Mouse (Mus musculus) left cerebral cortex, adult 6 months (tissue): ENCODE results near the gene Ap2s1. TPM values are rescaled to one million over a fixed set of nuclear protein-coding genes. Genes with fewer than 3 reads are reported as not detected.

Source experiments
- long read RNA-seq, 2 experiments: library from polyadenylated mRNA; unstranded; transcript quantifications; one replicate each; pipeline ENCODE4 v2.0.0; 2019 to 2020
- polyA plus RNA-seq: library from polyadenylated mRNA; unstranded; fragments of <200 nt; fragmentation: Nextera tagmentation; gene quantifications from 2 replicates; pipeline ENCODE4 v1.2.3, GENCODE M21; 2021

The Ap2s1 gene
- polyA plus RNA-seq = 462 and 560 TPM in 2 replicates
- long read RNA-seq, experiment 1, transcript Ap2s1-201 (5 exons, 836 nt) = major isoform, 140 of 149 reads
- long read RNA-seq, experiment 1, partial matches to known transcripts = 0 of 149 reads
- long read RNA-seq, experiment 1, other reads (novel, unspliced or antisense) = 5 of 149 reads
- long read RNA-seq, experiment 2, transcript Ap2s1-201 (5 exons, 836 nt) = major isoform, 373 of 415 reads
- long read RNA-seq, experiment 2, transcript Ap2s1-202 (3 exons, 1,054 nt) = minor isoform, 6 of 415 reads
- long read RNA-seq, experiment 2, partial matches to known transcripts = 31 of 415 reads
- long read RNA-seq, experiment 2, other reads (novel, unspliced or antisense) = 5 of 415 reads

GRCm38 (mm10) chr7:16738073-16738696, at the start of gene Ap2s1:
Gene Ap2s1, plus strand, starts transcription at chr7:16738410.

DNA sequence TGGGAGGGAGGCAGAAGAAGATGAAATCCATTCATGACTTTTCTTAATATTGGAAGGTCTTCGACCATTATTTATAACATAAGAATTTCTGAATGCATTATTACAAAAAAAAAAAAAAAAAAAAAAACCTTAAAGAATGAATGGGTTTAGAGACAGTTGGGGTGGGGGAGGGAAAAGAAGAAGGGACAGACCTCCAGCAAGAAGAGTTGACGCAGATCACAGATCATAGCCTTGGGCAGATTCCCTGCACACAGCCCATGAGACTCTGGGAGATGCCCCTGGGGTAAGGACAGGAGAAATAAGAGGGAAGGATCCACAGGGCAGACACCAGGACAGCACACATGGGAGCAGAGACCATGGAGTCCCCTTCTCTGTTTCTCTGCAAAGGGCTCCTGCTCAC, 16.6 kb upstream of the Ap2s1 start, which contains the start of gene Ceacam9:
Gene Ceacam9, plus strand, starts transcription at position 301 of the 400 bp plus-strand sequence.

DNA sequence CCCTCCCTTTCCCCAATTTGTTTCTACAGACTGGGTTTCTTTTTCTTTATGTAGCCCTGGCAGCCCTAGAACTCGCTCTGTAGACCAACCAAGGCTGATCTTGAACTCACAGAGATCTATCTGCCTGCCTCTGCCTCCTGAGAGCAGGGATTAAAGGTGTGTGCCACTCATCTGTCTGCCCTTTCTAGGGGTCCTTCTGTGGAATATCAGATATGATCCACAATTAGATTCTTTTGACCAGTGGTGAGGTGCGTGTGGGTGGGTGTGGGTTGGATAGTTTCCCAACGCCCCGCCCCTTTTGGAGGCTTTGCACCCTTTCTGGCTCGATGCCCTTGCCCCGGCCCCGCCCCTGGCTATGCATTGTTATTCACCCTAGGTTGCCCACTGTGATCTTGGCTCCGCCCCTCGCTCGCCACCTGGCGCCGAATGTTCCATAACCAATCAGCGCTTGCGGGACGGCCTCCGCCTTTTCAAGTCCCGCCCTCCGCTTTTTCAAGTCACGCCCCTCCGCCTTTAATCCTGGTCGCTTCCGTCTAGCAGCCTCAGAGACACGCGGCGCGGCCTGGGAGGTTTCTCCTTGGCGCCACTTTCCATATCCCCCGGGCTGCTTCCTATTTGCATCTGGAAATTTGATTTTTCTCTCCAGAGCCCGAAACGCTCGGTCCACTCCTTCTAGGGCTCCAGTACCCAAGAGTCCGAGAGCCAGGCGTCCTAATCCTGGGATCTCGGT, 42.8 kb downstream of the Ap2s1 start, which contains the start of gene Slc1a5:
Gene Slc1a5, plus strand, starts transcription at position 516 of the 730 bp plus-strand sequence.

Other genes with a start within 250 kb of the Ap2s1 start
- gene Arhgap35, start 123.4 kb upstream of the Ap2s1 start, polyA plus RNA-seq = 11.7 and 14.0 TPM in 2 replicates
- gene Ceacam15, start 62.7 kb upstream of the Ap2s1 start, polyA plus RNA-seq = 0.18 TPM in 1 of 2 replicates, not detected in the other
- 0.23 and 0.48 TPM in 2 replicates for gene Ceacam9, start 16.5 kb upstream of the Ap2s1 start, polyA plus RNA-seq
- 0.74 and 1.7 TPM in 2 replicates for gene Slc1a5, start 42.9 kb downstream of the Ap2s1 start, polyA plus RNA-seq
- gene Strn4, start 77.5 kb downstream of the Ap2s1 start, polyA plus RNA-seq = 39.6 and 117 TPM in 2 replicates
- 22.6 and 23.2 TPM in 2 replicates for gene Fkrp, start 78.3 kb downstream of the Ap2s1 start, polyA plus RNA-seq
- gene Prkd2, start 104.5 kb downstream of the Ap2s1 start, polyA plus RNA-seq = 0.92 and 1.4 TPM in 2 replicates
- gene Dact3, start 136.9 kb downstream of the Ap2s1 start, polyA plus RNA-seq = 11.7 and 14.8 TPM in 2 replicates
- gene Gng8, start 153.4 kb downstream of the Ap2s1 start, polyA plus RNA-seq = 4.2 and 7.8 TPM in 2 replicates
- gene Ptgir, start 168.1 kb downstream of the Ap2s1 start, polyA plus RNA-seq = not detected in 2 replicates
- 463 and 548 TPM in 2 replicates for gene Calm3, start 185.7 kb downstream of the Ap2s1 start, polyA plus RNA-seq
- 78.1 and 86.9 TPM in 2 replicates for gene Pnmal2, start 206.3 kb downstream of the Ap2s1 start, polyA plus RNA-seq
- gene Pnmal1, start 221.3 kb downstream of the Ap2s1 start, polyA plus RNA-seq = 54.7 and 66.6 TPM in 2 replicates
- gene Gm42372, start 244.7 kb downstream of the Ap2s1 start, polyA plus RNA-seq = 12.2 and 12.7 TPM in 2 replicates